Mouse (Mus musculus): ENCODE results near the gene 1110008P14Rik.

- TF ChIP-seq POLR2A (IDR thresholded peaks at IDR 0.05; ENCODE audit: control insufficient read depth, low read depth, low read length) (no peak), CTCF (IDR thresholded peaks at IDR 0.05; ENCODE audit: control insufficient read depth, insufficient read depth, insufficient replicate concordance, low read depth, low read length) (no peak)
Measured at GRCm38 (mm10) chr2:32335888-32336287, 45.9 kb downstream of the 1110008P14Rik start.
